Mouse (Mus musculus) lung, adult 2 months (tissue): ENCODE measurements at regions not wholly inside any gene's neighbourhood (a gene's known extent, or its start where the extent isn't known, plus 50 kb on each side); places are given as distances from the start of the nearest gene placed in this dataset.

Source experiments
- CTCF ChIP-seq: fragments of 200-500 bp; IDR thresholded peaks from 2 replicates; pipeline ENCODE4 v1.5.1; 2011; ENCODE audit warnings: mild to moderate bottlenecking, low read length, control low read depth; ENCODE audit not compliant: insufficient read depth
- POLR2A ChIP-seq: fragments of 200-500 bp; IDR thresholded peaks from 2 replicates; pipeline ENCODE4 v1.6.1; 2011; ENCODE audit warnings: low read depth, mild to moderate bottlenecking, control low read depth, low read length, borderline replicate concordance; ENCODE audit errors: extremely low read depth

- TF ChIP-seq CTCF = no peak
- TF ChIP-seq POLR2A = no peak
Observed at GRCm38 (mm10) chr2:40114435-40114834, 888.2 kb upstream of the Ppp6c start.
